ENCODE assay signal across 7 mouse cellular contexts in the genomic region with DNA sequence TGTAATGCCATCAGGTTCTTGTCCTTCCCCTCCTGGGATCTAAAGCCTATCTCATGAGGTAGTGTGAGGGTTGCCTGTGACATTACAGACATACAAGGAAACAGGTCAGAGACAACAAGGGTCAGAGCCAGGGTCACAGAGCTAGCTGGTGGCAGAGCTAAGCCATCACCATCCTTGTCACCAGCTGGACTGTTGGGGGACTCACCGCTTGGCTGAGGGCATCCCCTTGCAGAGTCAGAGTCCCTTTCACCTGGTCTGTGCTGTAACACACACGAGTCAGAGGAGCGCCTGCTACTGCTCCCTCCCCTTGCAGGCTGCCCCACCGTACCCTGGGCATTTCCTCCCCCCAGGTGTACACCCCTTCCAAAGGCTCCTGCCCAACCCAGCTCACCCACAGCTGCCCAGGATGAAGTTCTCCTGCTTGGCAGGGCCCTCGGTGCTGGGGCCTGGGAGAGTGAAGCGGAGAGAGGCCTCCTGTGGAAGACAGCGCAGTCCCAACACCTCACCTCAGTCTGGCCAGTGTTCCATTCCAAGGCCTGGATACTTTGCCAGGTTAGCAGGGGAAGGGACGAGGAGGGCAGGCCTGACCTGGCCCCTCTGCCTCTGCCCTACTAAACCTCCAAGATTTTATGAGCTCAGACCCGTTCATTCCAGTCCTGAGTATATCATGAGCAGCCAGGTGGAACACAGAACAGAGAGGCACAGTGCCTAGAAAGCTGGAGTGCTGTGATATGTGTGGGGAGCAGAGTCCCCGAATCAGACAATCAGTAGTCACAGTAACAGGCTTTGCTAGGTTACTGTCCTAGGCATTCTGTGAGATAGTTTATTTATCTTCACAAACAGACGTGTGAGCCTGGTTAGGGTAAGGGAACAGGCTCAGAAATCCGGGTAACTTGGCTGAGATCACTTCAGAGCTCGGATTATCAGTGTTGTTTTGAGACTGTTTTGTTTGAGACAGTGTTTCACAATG. TPM values are rescaled to one million over a fixed set of nuclear protein-coding genes. Genes with fewer than 3 reads are reported as not detected.
DNase-seq lines count a peak whose midpoint lies in the region; ATAC-seq lines count a peak whose summit lies in the region.

No protein-coding gene starts in this region.

- peak; percentile 10 for DNase-seq in right cerebral cortex, postnatal 14 days
- DNase-seq in right cerebral cortex, postnatal 25 days, result no peak
- peak; percentile 47 for DNase-seq in cerebellum, postnatal 25 days
- peak; percentile 63 for DNase-seq in liver, embryonic 13.5 days
- peak; percentile 8 for DNase-seq in yolk sac, embryonic 10.5 days (ENCODE audit: low spot score)
- DNase-seq in right cerebral cortex, postnatal 36 days (ENCODE audit: low spot score in 2 of 2), result no peak

- peak overlapping the region; percentile 77 for H3K4me3 ChIP-seq in hindbrain, embryonic 16.5 days (ENCODE audit: low read length)
- peak overlapping the region; percentile 70 for H3K4me3 ChIP-seq in liver, embryonic 13.5 days (replicated peaks)

- peak overlapping the region; percentile 88 for H3K27ac ChIP-seq in hindbrain, embryonic 16.5 days (ENCODE audit: low read depth, low read length)
- peak overlapping the region; percentile 73 for H3K27ac ChIP-seq in liver, embryonic 13.5 days

- WGBS in hindbrain, embryonic 16.5 days, result 46% methylated on average over 13 of the region's 13 CpGs
- WGBS in liver, embryonic 13.5 days (ENCODE audit: insufficient replicate concordance), result 35% methylated on average over 13 of the region's 13 CpGs

- no peaks in the 10 kb centered on the region for H3K9me3 ChIP-seq in hindbrain, embryonic 16.5 days (ENCODE audit: control insufficient read depth, low read length)
- H3K9me3 ChIP-seq in liver, embryonic 13.5 days (replicated peaks), result no peaks in the 10 kb centered on the region

- H3K9ac ChIP-seq in hindbrain, embryonic 16.5 days (ENCODE audit: low read depth, low read length), result peak overlapping the region; percentile 82
- H3K9ac ChIP-seq in liver, embryonic 13.5 days, result peak overlapping the region; percentile 74

- no peaks in the 10 kb centered on the region for H3K27me3 ChIP-seq in hindbrain, embryonic 16.5 days (replicated peaks; ENCODE audit: control insufficient read depth, insufficient read depth, low read length)
- 0 out of 2 replicates have a peak, but pooled peaks cover 5% of the 10 kb centered on the region for H3K27me3 ChIP-seq in liver, embryonic 13.5 days

- peaks cover 11% of the 10 kb centered on the region for H3K4me1 ChIP-seq in hindbrain, embryonic 16.5 days (ENCODE audit: control insufficient read depth, insufficient read depth, low read depth, low read length)
- H3K4me1 ChIP-seq in liver, embryonic 13.5 days (replicated peaks), result peaks cover 39% of the 10 kb centered on the region

- ATAC-seq in hindbrain, embryonic 16.5 days, result no peak
- peak; percentile 64 for ATAC-seq in liver, embryonic 13.5 days (ENCODE audit: low read depth)

- H3K36me3 ChIP-seq in hindbrain, embryonic 16.5 days (ENCODE audit: control insufficient read depth, insufficient read depth, low read length), result peaks cover 19% of the 10 kb centered on the region
- H3K36me3 ChIP-seq in liver, embryonic 13.5 days, result peaks cover 31% of the 10 kb centered on the region

- H3K4me2 ChIP-seq in hindbrain, embryonic 16.5 days (ENCODE audit: low read length), result peak overlapping the region; percentile 74
- H3K4me2 ChIP-seq in liver, embryonic 13.5 days, result peak overlapping the region; percentile 89

RNA-seq across cellular contexts. Expression of a gene that starts 1.0 kb away (rescaled TPM):
- 152 and 171 TPM in 2 replicates for polyA plus RNA-seq in hindbrain, embryonic 16.5 days (2015; fragmentation: Nextera tagmentation; extraction: Ambion mirVana)
- 42.6 and 45.7 TPM in 2 replicates for polyA plus RNA-seq in liver, embryonic 13.5 days (2015; fragmentation: Nextera tagmentation; extraction: Ambion mirVana)

RNA-seq across cellular contexts. Expression of a gene that starts 5.2 kb away (rescaled TPM):
- 4.0 and 4.2 TPM in 2 replicates for polyA plus RNA-seq in hindbrain, embryonic 16.5 days (2015; fragmentation: Nextera tagmentation; extraction: Ambion mirVana)
- 4.6 and 6.3 TPM in 2 replicates for polyA plus RNA-seq in liver, embryonic 13.5 days (2015; fragmentation: Nextera tagmentation; extraction: Ambion mirVana)

RNA-seq across cellular contexts. Expression of a gene that starts 14.7 kb away (rescaled TPM):
- not detected in 2 replicates for polyA plus RNA-seq in hindbrain, embryonic 16.5 days (2015; fragmentation: Nextera tagmentation; extraction: Ambion mirVana)
- polyA plus RNA-seq in liver, embryonic 13.5 days (2015; fragmentation: Nextera tagmentation; extraction: Ambion mirVana), result not detected in 2 replicates

RNA-seq across cellular contexts. Expression of a gene that starts 37.3 kb away (rescaled TPM):
- 171 and 192 TPM in 2 replicates for polyA plus RNA-seq in hindbrain, embryonic 16.5 days (2015; fragmentation: Nextera tagmentation; extraction: Ambion mirVana)
- 44.6 and 53.8 TPM in 2 replicates for polyA plus RNA-seq in liver, embryonic 13.5 days (2015; fragmentation: Nextera tagmentation; extraction: Ambion mirVana)

RNA-seq across cellular contexts. Expression of a gene that starts 37.5 kb away (rescaled TPM):
- polyA plus RNA-seq in hindbrain, embryonic 16.5 days (2015; fragmentation: Nextera tagmentation; extraction: Ambion mirVana), result 9.0 and 10.4 TPM in 2 replicates
- polyA plus RNA-seq in liver, embryonic 13.5 days (2015; fragmentation: Nextera tagmentation; extraction: Ambion mirVana), result 8.6 and 8.9 TPM in 2 replicates

Comparison
In these comparisons a context has a peak if more than half of its experiments do, and no peak if none do; other contexts are left out.
1. DNase-seq: peak in right cerebral cortex, postnatal 14 days (single experiment), cerebellum, postnatal 25 days (2 of 2), liver, embryonic 13.5 days (single experiment) and yolk sac, embryonic 10.5 days (single experiment); none in right cerebral cortex, postnatal 25 days (single experiment) and right cerebral cortex, postnatal 36 days (0 of 2).